Mouse (Mus musculus) lung, postnatal 25 days (tissue): Measurements from ENCODE around the gene Upk3b.
A peak's percentile ranks its signal among the peaks of the same experiment; 100 is the strongest.
"Not testable (repeated sequence)": the region's sequence is repeated elsewhere in the genome, so short reads cannot be mapped to it uniquely, and the experiment has no call there.

Experiments
- DNase-seq: peaks from one replicate; pipeline ENCODE4 v3.0.0; 2022; ENCODE audit warnings: low spot score

The Upk3b gene

DNA sequence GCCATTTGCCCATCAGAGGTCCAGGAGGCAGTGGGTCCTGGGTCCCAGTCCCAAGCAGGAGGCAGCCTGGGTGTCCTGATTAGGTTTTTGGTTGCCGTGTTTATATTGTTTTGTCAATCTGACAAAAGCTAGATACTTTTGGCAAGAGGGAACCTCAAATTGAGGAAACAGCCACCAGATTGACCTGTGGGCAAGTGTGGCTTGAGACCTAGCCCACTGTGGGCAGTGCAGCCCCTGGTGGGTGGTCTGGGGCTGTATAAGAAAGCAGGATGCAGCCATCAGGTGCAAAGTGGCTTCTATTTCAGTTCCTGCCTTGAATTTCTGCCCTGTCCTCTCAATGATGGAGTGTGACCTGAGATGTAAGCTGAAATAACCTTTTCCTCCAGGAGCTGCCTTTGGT is 3.0 kb upstream of the Upk3b start:
- DNase-seq = no peak

- no peak for DNase-seq
These were observed 1.6 kb upstream of the Upk3b start for GRCm38 (mm10) chr5:136036667-136037066.

- no peak for DNase-seq
These were observed 1.9 kb downstream of the Upk3b start for GRCm38 (mm10) chr5:136040210-136040609.

- no peak for DNase-seq
These were observed 3.0 kb downstream of the Upk3b start for GRCm38 (mm10) chr5:136041260-136041659.

DNA sequence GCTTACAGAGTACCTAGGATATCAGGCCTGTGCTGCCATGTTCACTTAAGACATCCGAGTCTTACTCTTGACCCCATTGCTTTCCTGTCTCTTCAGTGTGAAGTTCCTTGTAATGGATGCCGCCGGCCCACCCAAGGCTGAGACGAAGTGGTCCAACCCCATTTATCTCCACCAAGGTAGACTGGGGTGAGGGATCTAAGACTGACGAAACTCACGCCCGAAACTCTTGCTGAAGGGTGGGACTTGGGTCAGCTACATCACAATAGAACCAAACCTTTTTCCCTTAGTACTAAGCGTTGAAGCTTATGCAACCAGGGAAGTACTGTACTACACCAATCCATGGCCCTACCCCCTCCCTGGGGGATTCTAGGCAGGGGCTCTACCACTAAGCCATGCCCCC is 3.4 kb downstream of the Upk3b start:
- no peak for DNase-seq

DNA sequence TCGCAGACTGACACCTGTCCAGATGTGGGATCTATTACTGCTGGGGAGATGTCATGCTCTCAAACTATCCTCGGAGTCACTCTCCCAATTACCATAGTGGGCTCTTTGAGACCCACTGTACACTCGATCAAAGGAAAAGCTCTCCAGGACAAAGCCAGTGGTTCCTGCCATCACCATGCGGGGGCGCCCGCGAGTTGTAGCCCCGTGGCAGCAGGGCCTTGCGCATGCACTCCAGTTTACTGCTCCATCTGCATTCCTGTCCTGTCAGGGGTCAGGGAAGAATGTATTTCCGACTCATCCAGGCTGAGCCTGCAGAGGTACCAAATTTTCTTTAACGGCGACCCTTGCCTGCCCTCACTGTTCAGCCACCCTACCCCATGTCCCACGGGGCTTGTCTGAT is 6.6 kb downstream of the Upk3b start:
- DNase-seq = no peak

DNA sequence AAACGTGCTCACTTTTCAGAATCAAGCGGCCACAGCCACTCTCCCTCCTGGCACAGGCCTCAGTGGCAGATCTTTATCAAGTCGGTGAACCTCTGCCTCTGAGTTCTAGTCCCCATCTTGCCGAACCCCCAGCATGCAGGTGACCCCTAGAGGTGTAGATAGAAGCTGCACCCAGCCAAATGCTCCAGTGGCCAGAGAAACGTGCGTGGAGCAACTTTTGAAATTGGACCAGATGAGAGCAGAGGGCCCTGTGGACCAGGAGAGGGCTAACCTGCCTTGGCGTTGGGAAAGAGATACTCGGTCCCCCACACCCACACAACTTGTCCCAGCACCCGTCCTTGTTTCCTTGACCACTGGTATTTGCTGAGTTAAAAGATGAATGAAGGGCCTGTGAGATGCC is 7.1 kb downstream of the Upk3b start:
- no peak for DNase-seq

- peak; percentile 81 for DNase-seq
These were observed 7.7 kb downstream of the Upk3b start for GRCm38 (mm10) chr5:136045987-136046386.

GRCm38 (mm10) chr5:136048541-136048940 is 10.2 kb downstream of the Upk3b start:
- DNase-seq = not testable (repeated sequence)

GRCm38 (mm10) chr5:136049926-136050325 is 11.6 kb downstream of the Upk3b start:
- DNase-seq = no peak

DNA sequence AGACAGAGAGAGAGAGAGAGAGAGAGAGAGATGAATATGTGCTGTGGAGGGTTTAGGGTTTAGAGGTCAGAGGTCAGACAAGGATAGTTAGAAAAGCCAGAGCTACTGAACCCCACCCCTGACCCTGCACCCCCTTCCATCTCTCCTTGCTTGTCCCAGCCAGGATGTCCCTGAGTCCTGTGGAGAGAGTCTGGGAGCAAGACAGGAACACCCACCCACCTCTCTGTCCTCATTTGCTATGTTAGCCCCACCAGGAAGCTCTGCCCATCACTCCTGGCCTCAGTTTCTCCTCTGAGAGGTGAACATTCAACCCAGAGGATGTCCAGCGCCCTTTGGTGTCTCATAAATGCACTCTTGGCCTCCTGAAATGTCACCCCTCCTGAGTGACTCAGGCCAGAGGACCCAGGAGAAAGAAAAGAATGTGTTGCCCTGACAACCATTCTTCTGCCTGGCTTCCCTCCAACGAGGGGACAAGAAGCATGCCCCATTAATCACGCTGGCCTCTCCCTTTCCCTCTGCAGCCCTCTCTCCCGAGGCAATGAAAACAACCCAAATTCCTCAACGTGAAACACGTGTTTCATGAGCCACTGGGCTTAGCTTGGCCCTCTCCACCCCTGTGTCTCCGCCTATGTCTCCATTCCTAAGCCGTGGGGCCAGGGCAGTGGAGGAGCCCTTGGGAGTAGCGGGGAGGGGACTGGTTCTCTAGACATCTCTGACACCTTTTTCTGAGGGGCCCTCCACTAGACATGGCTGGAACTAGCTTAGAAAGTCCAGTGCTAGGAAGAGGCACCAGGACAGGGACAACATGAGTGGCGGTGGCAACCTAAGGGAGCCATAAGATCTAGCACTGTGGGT is 13.2 kb downstream of the Upk3b start:
- DNase-seq = peak; percentile 47

DNA sequence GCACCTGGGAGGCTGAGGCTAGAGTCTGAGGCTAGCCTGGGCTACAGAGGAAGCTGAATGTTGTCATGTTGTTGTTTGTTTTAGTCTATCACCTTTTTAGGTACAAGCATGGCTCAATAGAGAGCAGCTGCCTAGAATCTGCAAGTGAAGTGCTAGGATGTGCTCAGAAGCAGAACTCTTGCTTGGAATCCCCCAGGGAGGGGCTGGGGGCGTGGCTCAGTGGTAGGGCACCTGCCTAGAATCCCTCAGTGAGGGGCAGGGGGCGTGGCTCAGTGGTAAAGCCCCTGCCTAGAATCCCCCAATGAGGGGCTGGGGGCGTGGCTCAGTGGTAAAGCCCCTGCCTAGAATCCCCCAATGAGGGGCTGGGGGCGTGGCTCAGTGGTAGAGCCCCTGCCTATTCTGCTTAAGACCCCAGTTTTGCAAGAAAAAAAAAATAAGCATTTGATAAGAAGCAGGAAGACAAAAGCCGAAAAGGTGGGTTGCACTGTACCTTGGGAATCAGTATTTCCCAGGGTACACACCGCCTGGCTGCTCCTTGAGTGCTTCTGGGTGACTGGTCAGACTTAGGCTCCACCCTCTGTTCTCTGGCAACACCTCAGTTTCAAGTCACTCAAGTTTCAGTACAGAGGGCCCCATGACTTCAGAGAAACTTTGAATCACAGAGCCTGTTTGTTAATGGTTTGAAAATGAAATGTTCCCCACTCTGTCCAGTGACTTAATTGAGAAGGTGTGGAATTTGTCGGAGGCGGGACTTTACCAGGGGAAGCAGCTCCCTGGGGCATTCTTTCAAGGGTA is 14.8 kb downstream of the Upk3b start:
- DNase-seq = peak; percentile 64

DNA sequence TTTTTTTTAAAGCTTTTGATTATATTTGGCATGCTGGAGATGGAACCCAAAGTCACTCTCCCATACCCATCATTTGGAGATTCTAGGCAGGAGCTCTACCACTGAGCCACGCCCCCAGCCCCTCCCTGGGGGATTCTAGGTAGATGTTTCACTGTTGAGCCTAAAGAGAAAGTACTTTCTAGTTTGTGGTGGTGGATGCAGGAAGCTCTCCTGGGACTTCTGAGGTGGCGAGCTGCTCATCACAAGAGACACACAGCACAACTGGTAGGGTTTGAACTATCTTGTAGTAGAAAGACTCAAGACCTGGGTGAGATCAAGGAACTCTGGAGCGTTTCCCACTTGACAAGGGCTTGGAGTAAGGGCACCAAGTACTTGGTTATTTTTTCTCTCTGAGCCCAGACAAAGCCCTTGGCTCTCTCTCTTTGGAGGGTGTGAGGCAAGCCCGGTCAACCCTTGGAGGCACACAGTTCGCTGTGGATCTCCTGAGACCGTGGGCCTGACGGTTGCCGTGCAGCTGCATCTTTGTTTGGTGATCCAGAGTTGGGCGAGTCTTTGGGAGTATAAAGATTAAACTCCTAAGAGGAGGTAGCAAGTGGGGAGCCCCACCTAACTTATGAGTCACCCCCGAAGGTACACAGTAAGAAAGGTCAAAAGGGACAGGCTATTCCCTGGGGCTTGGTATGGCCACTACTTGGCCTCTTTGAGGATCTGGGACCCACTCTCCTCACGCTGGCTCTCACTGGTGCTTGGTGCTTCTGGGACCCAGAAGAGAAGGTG is 16.2 kb downstream of the Upk3b start, which contains the start of gene Upk3bl:
TSS of gene Upk3bl (plus strand) at position 192 of the 777 bp plus-strand sequence.
- no peak for DNase-seq

GRCm38 (mm10) chr5:136056062-136056461 is 17.8 kb downstream of the Upk3b start:
- DNase-seq = no peak

DNA sequence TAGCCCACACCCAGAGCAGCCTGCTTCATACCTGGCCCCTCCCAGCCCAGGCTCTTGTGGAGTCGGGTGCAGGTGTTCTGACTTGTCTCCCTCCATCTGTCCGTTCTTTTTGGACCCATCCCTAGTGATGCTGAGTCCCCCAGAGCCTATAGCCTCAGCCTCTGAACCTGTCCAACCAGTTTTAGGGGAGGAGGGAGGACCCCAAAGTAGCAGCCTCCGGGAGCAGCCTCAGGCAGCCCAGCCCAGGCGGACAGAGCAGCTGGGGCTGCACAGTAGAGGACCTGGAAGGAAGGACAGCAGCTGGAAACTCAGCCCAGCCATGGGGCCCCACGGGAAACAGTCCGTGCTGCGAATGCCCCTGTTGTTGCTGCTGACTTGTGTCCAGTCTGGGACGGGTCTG is 18.8 kb downstream of the Upk3b start:
- no peak for DNase-seq

DNA sequence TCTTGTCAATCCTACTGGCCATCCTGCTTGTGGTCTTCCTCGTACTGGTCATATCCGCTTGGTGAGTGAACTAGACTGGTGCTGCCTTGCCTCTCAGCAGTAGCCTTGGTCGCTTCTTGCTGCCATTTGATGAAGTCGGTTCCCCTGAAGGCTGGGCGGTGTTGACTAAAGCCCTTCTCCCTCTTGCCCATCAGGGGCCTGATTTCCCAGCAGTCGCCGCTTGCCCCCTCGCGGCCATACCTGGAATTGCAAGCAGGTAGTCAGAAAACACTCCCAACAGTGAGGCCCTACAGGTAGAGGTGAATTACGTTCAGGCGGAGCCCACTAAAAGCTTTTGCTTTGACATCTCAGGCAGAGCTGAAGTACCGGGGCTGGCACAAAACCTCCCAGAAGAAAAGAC is 23.3 kb downstream of the Upk3b start:
- DNase-seq = peak; percentile 71

GRCm38 (mm10) chr5:136063920-136064319 is 25.6 kb downstream of the Upk3b start:
- no peak for DNase-seq

GRCm38 (mm10) chr5:136066404-136067148 is 28.3 kb downstream of the Upk3b start:
- peak; percentile 48 for DNase-seq

GRCm38 (mm10) chr5:136069411-136069810 is 31.1 kb downstream of the Upk3b start:
- DNase-seq = no peak

GRCm38 (mm10) chr5:136073051-136073450 is 34.8 kb downstream of the Upk3b start:
- no peak for DNase-seq

DNA sequence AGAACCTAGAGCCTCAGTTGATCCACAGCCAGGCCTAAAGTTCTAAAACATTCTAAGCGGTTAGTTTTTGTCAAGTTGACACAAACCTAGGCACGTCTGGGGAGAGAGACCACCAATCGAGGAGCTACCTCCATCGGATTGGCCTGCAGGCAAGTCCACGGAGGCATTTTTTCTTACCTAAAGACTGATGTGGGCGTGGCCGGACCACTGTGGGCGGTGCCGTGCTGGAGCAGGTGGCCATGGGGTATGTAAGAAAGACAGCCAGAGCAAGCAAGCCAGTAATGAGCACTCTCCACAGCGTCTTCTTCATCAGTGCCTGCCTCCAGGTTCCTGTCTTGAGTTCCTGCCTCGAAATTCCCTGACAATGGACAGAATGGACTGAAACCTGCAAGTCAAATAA is 35.2 kb downstream of the Upk3b start:
- DNase-seq = no peak

- DNase-seq = no peak
These were observed 36.8 kb downstream of the Upk3b start for GRCm38 (mm10) chr5:136075076-136075475.
